Mouse (Mus musculus): ENCODE results near the gene Hoxc8. TPM values are rescaled to one million over a fixed set of nuclear protein-coding genes. Genes with fewer than 3 reads are reported as not detected.

Hoxc8 gene
- polyA plus RNA-seq, 1 experiment from 2014 or later: 1.0 TPM

GRCm38 (mm10) chr15:102953561-102953960 is 36.8 kb upstream of the Hoxc8 start:
- H3K4me2 ChIP-seq (replicated peaks; ENCODE audit: low read depth, low read length): no peak overlapping the region
- no peak for ATAC-seq (ENCODE audit: insufficient number of reproducible peaks, insufficient read depth, low FRiP score, low read depth)
- H3K27ac ChIP-seq (ENCODE audit: low read length): no peak overlapping the region
- 3% methylated on average over 6 of the region's 6 CpGs for WGBS
- H3K4me1 ChIP-seq (ENCODE audit: control insufficient read depth, insufficient read depth, low read length): no peaks in the 10 kb centered on the region
- peaks cover 72% of the 10 kb centered on the region for H3K27me3 ChIP-seq (ENCODE audit: control insufficient read depth, insufficient read depth, low read length)
- no peak overlapping the region for H3K9ac ChIP-seq (replicated peaks; ENCODE audit: low read depth, low read length)
- no peak overlapping the region for H3K4me3 ChIP-seq (ENCODE audit: low read depth, low read length)
- H3K9me3 ChIP-seq (ENCODE audit: control insufficient read depth, low read depth, low read length): no peaks in the 10 kb centered on the region
- H3K36me3 ChIP-seq (ENCODE audit: control insufficient read depth, insufficient read depth, low read length): no peaks in the 10 kb centered on the region

- Histone ChIP-seq H3K4me1 (ENCODE audit: control insufficient read depth, insufficient read depth, low read length) (no peaks in the 10 kb centered on the region), H3K27me3 (ENCODE audit: control insufficient read depth, insufficient read depth, low read length) (peaks cover 69% of the 10 kb centered on the region), H3K9me3 (ENCODE audit: control insufficient read depth, low read depth, low read length) (no peaks in the 10 kb centered on the region), H3K36me3 (ENCODE audit: control insufficient read depth, insufficient read depth, low read length) (no peaks in the 10 kb centered on the region), H3K9ac (replicated peaks; ENCODE audit: low read depth, low read length) (no peak within 1 kb of the TSS), H3K4me2 (replicated peaks; ENCODE audit: low read depth, low read length) (no peak within 1 kb of the TSS), H3K27ac (ENCODE audit: low read length) (no peak within 1 kb of the TSS), H3K4me3 (ENCODE audit: low read depth, low read length) (no peak within 1 kb of the TSS)
- no peak for ATAC-seq (ENCODE audit: insufficient number of reproducible peaks, insufficient read depth, low FRiP score, low read depth)
- WGBS: under 1% methylated on average over 57 of the region's 57 CpGs
Measured at GRCm38 (mm10) chr15:102954192-102955006, 36.0 kb upstream of the Hoxc8 start, which contains the start of gene Hoxc11. Gene Hoxc11, plus strand, starts transcription at chr15:102954427.

- no peak for ATAC-seq (ENCODE audit: insufficient number of reproducible peaks, insufficient read depth, low FRiP score, low read depth)
- Histone ChIP-seq H3K27me3 (ENCODE audit: control insufficient read depth, insufficient read depth, low read length) (peaks cover 70% of the 10 kb centered on the region), H3K4me1 (ENCODE audit: control insufficient read depth, insufficient read depth, low read length) (no peaks in the 10 kb centered on the region), H3K4me3 (ENCODE audit: low read depth, low read length) (no peak overlapping the region), H3K36me3 (ENCODE audit: control insufficient read depth, insufficient read depth, low read length) (no peaks in the 10 kb centered on the region), H3K27ac (ENCODE audit: low read length) (no peak overlapping the region), H3K9me3 (ENCODE audit: control insufficient read depth, low read depth, low read length) (no peaks in the 10 kb centered on the region), H3K9ac (replicated peaks; ENCODE audit: low read depth, low read length) (no peak overlapping the region), H3K4me2 (replicated peaks; ENCODE audit: low read depth, low read length) (no peak overlapping the region)
- WGBS: under 1% methylated on average over 28 of the region's 28 CpGs
Measured at GRCm38 (mm10) chr15:102955007-102955382, 35.4 kb upstream of the Hoxc8 start.

- no peak overlapping the region for H3K27ac ChIP-seq (ENCODE audit: low read length)
- no peak overlapping the region for H3K4me3 ChIP-seq (ENCODE audit: low read depth, low read length)
- WGBS: under 1% methylated on average over 40 of the region's 40 CpGs
- H3K4me1 ChIP-seq (ENCODE audit: control insufficient read depth, insufficient read depth, low read length): no peaks in the 10 kb centered on the region
- no peak overlapping the region for H3K4me2 ChIP-seq (replicated peaks; ENCODE audit: low read depth, low read length)
- no peaks in the 10 kb centered on the region for H3K9me3 ChIP-seq (ENCODE audit: control insufficient read depth, low read depth, low read length)
- no peak overlapping the region for H3K9ac ChIP-seq (replicated peaks; ENCODE audit: low read depth, low read length)
- no peaks in the 10 kb centered on the region for H3K36me3 ChIP-seq (ENCODE audit: control insufficient read depth, insufficient read depth, low read length)
- ATAC-seq (ENCODE audit: insufficient number of reproducible peaks, insufficient read depth, low FRiP score, low read depth): no peak
- H3K27me3 ChIP-seq (ENCODE audit: control insufficient read depth, insufficient read depth, low read length): peaks cover 72% of the 10 kb centered on the region
Measured at GRCm38 (mm10) chr15:102955833-102956640, 34.4 kb upstream of the Hoxc8 start.

GRCm38 (mm10) chr15:102956906-102957305 is 33.5 kb upstream of the Hoxc8 start:
- H3K4me2 ChIP-seq (replicated peaks; ENCODE audit: low read depth, low read length): no peak overlapping the region
- H3K4me3 ChIP-seq (ENCODE audit: low read depth, low read length): no peak overlapping the region
- 2% methylated on average over 12 of the region's 12 CpGs for WGBS
- H3K9me3 ChIP-seq (ENCODE audit: control insufficient read depth, low read depth, low read length): no peaks in the 10 kb centered on the region
- H3K4me1 ChIP-seq (ENCODE audit: control insufficient read depth, insufficient read depth, low read length): no peaks in the 10 kb centered on the region
- H3K27me3 ChIP-seq (ENCODE audit: control insufficient read depth, insufficient read depth, low read length): peaks cover 73% of the 10 kb centered on the region
- H3K9ac ChIP-seq (replicated peaks; ENCODE audit: low read depth, low read length): no peak overlapping the region
- no peaks in the 10 kb centered on the region for H3K36me3 ChIP-seq (ENCODE audit: control insufficient read depth, insufficient read depth, low read length)
- no peak overlapping the region for H3K27ac ChIP-seq (ENCODE audit: low read length)
- peak; percentile 37; the same call in 1 of the 2 replicates for ATAC-seq (ENCODE audit: insufficient number of reproducible peaks, insufficient read depth, low FRiP score, low read depth)

- Histone ChIP-seq H3K9me3 (ENCODE audit: control insufficient read depth, low read depth, low read length) (no peaks in the 10 kb centered on the region), H3K4me1 (ENCODE audit: control insufficient read depth, insufficient read depth, low read length) (no peaks in the 10 kb centered on the region), H3K9ac (replicated peaks; ENCODE audit: low read depth, low read length) (no peak overlapping the region), H3K27me3 (ENCODE audit: control insufficient read depth, insufficient read depth, low read length) (peaks cover 70% of the 10 kb centered on the region), H3K4me3 (ENCODE audit: low read depth, low read length) (no peak overlapping the region), H3K36me3 (ENCODE audit: control insufficient read depth, insufficient read depth, low read length) (no peaks in the 10 kb centered on the region), H3K4me2 (replicated peaks; ENCODE audit: low read depth, low read length) (no peak overlapping the region), H3K27ac (ENCODE audit: low read length) (no peak overlapping the region)
- WGBS: 2% methylated on average over 13 of the region's 13 CpGs
- no peak for ATAC-seq (ENCODE audit: insufficient number of reproducible peaks, insufficient read depth, low FRiP score, low read depth)
Measured at GRCm38 (mm10) chr15:102959663-102960191, 30.7 kb upstream of the Hoxc8 start.

GRCm38 (mm10) chr15:102961728-102962127 is 28.7 kb upstream of the Hoxc8 start:
- Histone ChIP-seq H3K27ac (ENCODE audit: low read length) (no peak overlapping the region), H3K27me3 (ENCODE audit: control insufficient read depth, insufficient read depth, low read length) (peaks cover 80% of the 10 kb centered on the region), H3K4me1 (ENCODE audit: control insufficient read depth, insufficient read depth, low read length) (no peaks in the 10 kb centered on the region; the same call in 1 of the 2 replicates), H3K9me3 (ENCODE audit: control insufficient read depth, low read depth, low read length) (no peaks in the 10 kb centered on the region), H3K36me3 (ENCODE audit: control insufficient read depth, insufficient read depth, low read length) (no peaks in the 10 kb centered on the region), H3K4me2 (replicated peaks; ENCODE audit: low read depth, low read length) (no peak overlapping the region), H3K4me3 (ENCODE audit: low read depth, low read length) (no peak overlapping the region), H3K9ac (replicated peaks; ENCODE audit: low read depth, low read length) (no peak overlapping the region)
- 2% methylated on average over 6 of the region's 6 CpGs for WGBS
- no peak for ATAC-seq (ENCODE audit: insufficient number of reproducible peaks, insufficient read depth, low FRiP score, low read depth)

- H3K4me3 ChIP-seq (ENCODE audit: low read depth, low read length): no peak overlapping the region
- ATAC-seq (ENCODE audit: insufficient number of reproducible peaks, insufficient read depth, low FRiP score, low read depth): no peak
- no peak overlapping the region for H3K9ac ChIP-seq (replicated peaks; ENCODE audit: low read depth, low read length)
- H3K9me3 ChIP-seq (ENCODE audit: control insufficient read depth, low read depth, low read length): no peaks in the 10 kb centered on the region
- H3K4me2 ChIP-seq (replicated peaks; ENCODE audit: low read depth, low read length): no peak overlapping the region
- no peak overlapping the region for H3K27ac ChIP-seq (ENCODE audit: low read length)
- H3K27me3 ChIP-seq (ENCODE audit: control insufficient read depth, insufficient read depth, low read length): peaks cover 80% of the 10 kb centered on the region
- H3K36me3 ChIP-seq (ENCODE audit: control insufficient read depth, insufficient read depth, low read length): no peaks in the 10 kb centered on the region
- H3K4me1 ChIP-seq (ENCODE audit: control insufficient read depth, insufficient read depth, low read length): no peaks in the 10 kb centered on the region; the same call in 1 of the 2 replicates
- 2% methylated on average over 13 of the region's 13 CpGs for WGBS
Measured at GRCm38 (mm10) chr15:102962492-102962891, 27.9 kb upstream of the Hoxc8 start.
